11 mouse cellular contexts compared by ENCODE assay signal in genomic region chr6:39346991-39347501, GRCm38 (mm10). TPM values are rescaled to one million over a fixed set of nuclear protein-coding genes. Genes with fewer than 3 reads are reported as not detected.
DNase-seq lines count a peak whose midpoint lies in the region; ATAC-seq lines count a peak whose summit lies in the region.
"Had no signal": no experiment of that assay in that cellular context is flagged by ENCODE, and none has a peak within 500 bp of the region (broad histone marks: within the 10 kb centered on the region; RNA-seq: fewer than 3 reads in every experiment).

No protein-coding gene starts in this region.

- no peaks in the 10 kb centered on the region for H3K27me3 ChIP-seq in forebrain, embryonic 15.5 days
- H3K27me3 ChIP-seq in midbrain, embryonic 11.5 days (ENCODE audit: control insufficient read depth, insufficient read depth, low read length), result no peaks in the 10 kb centered on the region

- peak; percentile 42 for DNase-seq in ES-CJ7 (ENCODE audit: low read depth, low spot score)
- DNase-seq in ZHBTc4 (ENCODE audit: low read depth, low spot score), result peak; percentile 48
- DNase-seq in midbrain, embryonic 11.5 days (ENCODE audit: low spot score, missing footprints), result peak; percentile 88
- no peak for DNase-seq in layer of hippocampus, postnatal 36 days
- DNase-seq in ovary, postnatal 14 days (ENCODE audit: low spot score), result no peak
- DNase-seq in adrenal gland, postnatal 4 days (ENCODE audit: low spot score in 2 of 2), result no peak
- no peak for DNase-seq in frontal cortex, postnatal 10 days (ENCODE audit: low spot score in 2 of 2)
- DNase-seq: cerebellum, adult 18-20 months; gastrocnemius, adult 2 months; heart, postnatal 36 days had no signal

- no peak overlapping the region for H3K9ac ChIP-seq in forebrain, embryonic 15.5 days (replicated peaks)
- peak overlapping the region; percentile 44 for H3K9ac ChIP-seq in midbrain, embryonic 11.5 days (ENCODE audit: low read length)

- H3K4me3 ChIP-seq in forebrain, embryonic 15.5 days, result no peak overlapping the region
- H3K4me3 ChIP-seq in midbrain, embryonic 11.5 days (ENCODE audit: low read depth, low read length), result no peak overlapping the region
- H3K4me3 ChIP-seq: gastrocnemius, adult 2 months had no signal

- peaks cover 20% of the 10 kb centered on the region for H3K4me1 ChIP-seq in forebrain, embryonic 15.5 days
- H3K4me1 ChIP-seq in midbrain, embryonic 11.5 days (ENCODE audit: control insufficient read depth, insufficient read depth, low read length), result peaks cover 40% of the 10 kb centered on the region

- H3K9me3 ChIP-seq in forebrain, embryonic 15.5 days, result no peaks in the 10 kb centered on the region
- H3K9me3 ChIP-seq in midbrain, embryonic 11.5 days (ENCODE audit: control insufficient read depth, low read length), result no peaks in the 10 kb centered on the region

- no peak overlapping the region for H3K4me2 ChIP-seq in forebrain, embryonic 15.5 days (replicated peaks)
- peak overlapping the region; percentile 8; the same call in 1 of the 2 replicates for H3K4me2 ChIP-seq in midbrain, embryonic 11.5 days

- peaks cover 37% of the 10 kb centered on the region for H3K36me3 ChIP-seq in forebrain, embryonic 15.5 days
- peaks cover 10% of the 10 kb centered on the region; the same call in 1 of the 2 replicates for H3K36me3 ChIP-seq in midbrain, embryonic 11.5 days (ENCODE audit: control insufficient read depth, insufficient read depth, low read length)

- WGBS in forebrain, embryonic 15.5 days, result 12% methylated on average over 15 of the region's 15 CpGs
- 13% methylated on average over 15 of the region's 15 CpGs for WGBS in midbrain, embryonic 11.5 days

- H3K27ac ChIP-seq in forebrain, embryonic 15.5 days (replicated peaks), result peak overlapping the region; percentile 17; the same call in 1 of the 2 replicates
- peak overlapping the region; percentile 86 for H3K27ac ChIP-seq in midbrain, embryonic 11.5 days (ENCODE audit: low read depth, low read length)
- H3K27ac ChIP-seq: gastrocnemius, adult 2 months had no signal

- ATAC-seq in forebrain, embryonic 15.5 days (replicated peaks), result no peak
- peak; percentile 57 for ATAC-seq in midbrain, embryonic 11.5 days (ENCODE audit: low FRiP score)

RNA-seq across cellular contexts. Expression of gene Slc37a3, which starts 30.4 kb away (rescaled TPM):
- polyA plus RNA-seq in forebrain, embryonic 15.5 days (2015; fragmentation: Nextera tagmentation; extraction: Ambion mirVana), result 60.4 and 69.5 TPM in 2 replicates
- 43.6 and 50.7 TPM in 2 replicates for polyA plus RNA-seq in midbrain, embryonic 11.5 days (2014; fragmentation: Nextera tagmentation; extraction: Ambion mirVana)
- 10 to 100 TPM; 73.8 to 84.2 TPM for total RNA-seq in layer of hippocampus, postnatal 36 days (2021)
- 10 to 100 TPM; 44.4 to 58.7 TPM for total RNA-seq in adrenal gland, postnatal 4 days (2021)

RNA-seq across cellular contexts. Expression of gene Rab19, which starts 33.9 kb away (rescaled TPM):
- 0.15 and 0.20 TPM in 2 replicates for polyA plus RNA-seq in forebrain, embryonic 15.5 days (2015; fragmentation: Nextera tagmentation; extraction: Ambion mirVana)
- 0.23 and 0.30 TPM in 2 replicates for polyA plus RNA-seq in midbrain, embryonic 11.5 days (2014; fragmentation: Nextera tagmentation; extraction: Ambion mirVana)
- not detected for total RNA-seq in layer of hippocampus, postnatal 36 days (2021)
- 1 to 10 TPM; 2.4 TPM for total RNA-seq in adrenal gland, postnatal 4 days (2021)

Comparison
In these comparisons a context has a peak if more than half of its experiments do, and no peak if none do; other contexts are left out.
1. DNase-seq: peak in ES-CJ7 (single experiment), ZHBTc4 (single experiment) and midbrain, embryonic 11.5 days (single experiment); none in layer of hippocampus, postnatal 36 days (0 of 2), ovary, postnatal 14 days (single experiment), adrenal gland, postnatal 4 days (0 of 2) and frontal cortex, postnatal 10 days (0 of 2).